Mouse (Mus musculus): ENCODE data around the gene Grin3a.
A peak's percentile ranks its signal among the peaks of the same experiment; 100 is the strongest.
"Not testable (repeated sequence)": the region's sequence is repeated elsewhere in the genome, so short reads cannot be mapped to it uniquely, and the experiment has no call there.

The Grin3a gene

GRCm38 (mm10) chr4:49681812-49682211 is 163.7 kb downstream of the Grin3a start, which contains the start of gene Ppp3r2:
Gene Ppp3r2 (minus strand): TSS chr4:49682024.
- no peak for DNase-seq (ENCODE audit: low read depth in 2 of 2, low spot score in 2 of 2)

- no peak for DNase-seq (ENCODE audit: low read depth in 2 of 2, low spot score in 2 of 2)
These were observed 165.2 kb downstream of the Grin3a start for GRCm38 (mm10) chr4:49680171-49680875.

GRCm38 (mm10) chr4:49676790-49677189 is 168.8 kb downstream of the Grin3a start:
- DNase-seq (ENCODE audit: low read depth in 2 of 2, low spot score in 2 of 2) = no peak

GRCm38 (mm10) chr4:49676071-49676470 is 169.5 kb downstream of the Grin3a start:
- DNase-seq (ENCODE audit: low read depth in 2 of 2, low spot score in 2 of 2) = no peak

- DNase-seq (ENCODE audit: low read depth in 2 of 2, low spot score in 2 of 2) = no peak
These were observed 180.7 kb downstream of the Grin3a start for GRCm38 (mm10) chr4:49664850-49665249.

- no peak for DNase-seq (ENCODE audit: low read depth in 2 of 2, low spot score in 2 of 2)
These were observed 183.3 kb downstream of the Grin3a start for GRCm38 (mm10) chr4:49662231-49662630.

GRCm38 (mm10) chr4:49661664-49662063 is 183.9 kb downstream of the Grin3a start:
- no peak for DNase-seq (ENCODE audit: low read depth in 2 of 2, low spot score in 2 of 2)

- DNase-seq (ENCODE audit: low read depth in 2 of 2, low spot score in 2 of 2) = no peak
These were observed 186.1 kb downstream of the Grin3a start for GRCm38 (mm10) chr4:49659421-49659820.

- DNase-seq (ENCODE audit: low read depth in 2 of 2, low spot score in 2 of 2) = no peak
These were observed 205.6 kb downstream of the Grin3a start for GRCm38 (mm10) chr4:49639913-49640312.

GRCm38 (mm10) chr4:49637821-49638220 is 207.7 kb downstream of the Grin3a start:
- DNase-seq (ENCODE audit: low read depth in 2 of 2, low spot score in 2 of 2) = no peak

- DNase-seq (ENCODE audit: low read depth in 2 of 2, low spot score in 2 of 2) = no peak
These were observed 213.4 kb downstream of the Grin3a start for GRCm38 (mm10) chr4:49632139-49632481.

- peak; percentile 90 to 95 for DNase-seq (ENCODE audit: low read depth in 2 of 2, low spot score in 2 of 2)
These were observed 214.0 kb downstream of the Grin3a start, which contains the start of gene Rnf20 for GRCm38 (mm10) chr4:49631319-49632138. Gene Rnf20 (plus strand): TSS chr4:49632006.

- DNase-seq (ENCODE audit: low read depth in 2 of 2, low spot score in 2 of 2) = no peak
These were observed 216.6 kb downstream of the Grin3a start for GRCm38 (mm10) chr4:49628941-49629340.

GRCm38 (mm10) chr4:49626973-49627372 is 218.6 kb downstream of the Grin3a start:
- DNase-seq (ENCODE audit: low read depth in 2 of 2, low spot score in 2 of 2) = peak; percentile 63 to 70

GRCm38 (mm10) chr4:49624969-49625368 is 220.6 kb downstream of the Grin3a start:
- not testable (repeated sequence) for DNase-seq (ENCODE audit: low read depth in 2 of 2, low spot score in 2 of 2)

GRCm38 (mm10) chr4:49623916-49624315 is 221.6 kb downstream of the Grin3a start:
- no peak for DNase-seq (ENCODE audit: low read depth in 2 of 2, low spot score in 2 of 2)

- no peak for DNase-seq (ENCODE audit: low read depth in 2 of 2, low spot score in 2 of 2)
These were observed 223.3 kb downstream of the Grin3a start for GRCm38 (mm10) chr4:49622272-49622671.

- not testable (repeated sequence) for DNase-seq (ENCODE audit: low read depth in 2 of 2, low spot score in 2 of 2)
These were observed 225.7 kb downstream of the Grin3a start for GRCm38 (mm10) chr4:49619861-49620260.

GRCm38 (mm10) chr4:49616924-49617323 is 228.6 kb downstream of the Grin3a start:
- DNase-seq (ENCODE audit: low read depth in 2 of 2, low spot score in 2 of 2) = no peak
